Mouse (Mus musculus): ENCODE data around the gene Wdr43. TPM values are rescaled to one million over a fixed set of nuclear protein-coding genes. Genes with fewer than 3 reads are reported as not detected.

The Wdr43 gene
- polyA plus RNA-seq, 1 experiment from 2014 or later: 89.9 TPM

- DNase-seq (ENCODE audit: low spot score): no peak
- Histone ChIP-seq H3K27me3 (ENCODE audit: control insufficient read depth, insufficient read depth, low read length) (no peaks in the 10 kb centered on the region), H3K27ac (ENCODE audit: low read depth, low read length) (no peak overlapping the region), H3K9ac (ENCODE audit: low read length) (no peak overlapping the region), H3K4me1 (ENCODE audit: control insufficient read depth, insufficient read depth, low read length) (0 out of 2 replicates have a peak, but pooled peaks cover 3% of the 10 kb centered on the region), H3K4me3 (ENCODE audit: low read depth, low read length) (no peak overlapping the region), H3K4me2 (ENCODE audit: low read depth) (no peak overlapping the region), H3K9me3 (ENCODE audit: control insufficient read depth, low read length) (no peaks in the 10 kb centered on the region), H3K36me3 (ENCODE audit: control insufficient read depth, insufficient read depth, low read length) (no peaks in the 10 kb centered on the region)
- no peak for ATAC-seq (ENCODE audit: insufficient read depth, low FRiP score, low TSS enrichment)
- 88% methylated on average over 11 of the region's 11 CpGs for WGBS
Observed at GRCm38 (mm10) chr17:71691361-71691875, 75.7 kb downstream of the Wdr43 start.

GRCm38 (mm10) chr17:71693313-71693712 is 77.6 kb downstream of the Wdr43 start:
- Histone ChIP-seq H3K27ac (ENCODE audit: low read depth, low read length) (no peak overlapping the region), H3K9ac (ENCODE audit: low read length) (no peak overlapping the region), H3K4me1 (ENCODE audit: control insufficient read depth, insufficient read depth, low read length) (0 out of 2 replicates have a peak, but pooled peaks cover 3% of the 10 kb centered on the region), H3K9me3 (ENCODE audit: control insufficient read depth, low read length) (no peaks in the 10 kb centered on the region), H3K27me3 (ENCODE audit: control insufficient read depth, insufficient read depth, low read length) (no peaks in the 10 kb centered on the region), H3K4me2 (ENCODE audit: low read depth) (no peak overlapping the region), H3K36me3 (ENCODE audit: control insufficient read depth, insufficient read depth, low read length) (no peaks in the 10 kb centered on the region), H3K4me3 (ENCODE audit: low read depth, low read length) (no peak overlapping the region)
- ATAC-seq (ENCODE audit: insufficient read depth, low FRiP score, low TSS enrichment): no peak
- WGBS: 47% methylated on average over 5 of the region's 5 CpGs
- DNase-seq (ENCODE audit: low spot score): no peak

- no peaks in the 10 kb centered on the region for H3K9me3 ChIP-seq (ENCODE audit: control insufficient read depth, low read length)
- 0 out of 2 replicates have a peak, but pooled peaks cover 3% of the 10 kb centered on the region for H3K4me1 ChIP-seq (ENCODE audit: control insufficient read depth, insufficient read depth, low read length)
- H3K9ac ChIP-seq (ENCODE audit: low read length): no peak overlapping the region
- H3K27ac ChIP-seq (ENCODE audit: low read depth, low read length): no peak overlapping the region
- no peak overlapping the region for H3K4me2 ChIP-seq (ENCODE audit: low read depth)
- DNase-seq (ENCODE audit: low spot score) (no peak), ATAC-seq (ENCODE audit: insufficient read depth, low FRiP score, low TSS enrichment) (no peak)
- no peaks in the 10 kb centered on the region for H3K36me3 ChIP-seq (ENCODE audit: control insufficient read depth, insufficient read depth, low read length)
- H3K27me3 ChIP-seq (ENCODE audit: control insufficient read depth, insufficient read depth, low read length): no peaks in the 10 kb centered on the region
- 58% methylated on average over 8 of the region's 8 CpGs for WGBS
- H3K4me3 ChIP-seq (ENCODE audit: low read depth, low read length): no peak overlapping the region
Observed at GRCm38 (mm10) chr17:71693780-71694179, 78.1 kb downstream of the Wdr43 start.

GRCm38 (mm10) chr17:71695151-71695550 is 79.5 kb downstream of the Wdr43 start:
- Histone ChIP-seq H3K27ac (ENCODE audit: low read depth, low read length) (no peak overlapping the region), H3K4me3 (ENCODE audit: low read depth, low read length) (no peak overlapping the region), H3K4me2 (ENCODE audit: low read depth) (no peak overlapping the region), H3K9ac (ENCODE audit: low read length) (no peak overlapping the region), H3K4me1 (ENCODE audit: control insufficient read depth, insufficient read depth, low read length) (0 out of 2 replicates have a peak, but pooled peaks cover 3% of the 10 kb centered on the region), H3K36me3 (ENCODE audit: control insufficient read depth, insufficient read depth, low read length) (no peaks in the 10 kb centered on the region), H3K27me3 (ENCODE audit: control insufficient read depth, insufficient read depth, low read length) (no peaks in the 10 kb centered on the region), H3K9me3 (ENCODE audit: control insufficient read depth, low read length) (no peaks in the 10 kb centered on the region)
- no peak for ATAC-seq (ENCODE audit: insufficient read depth, low FRiP score, low TSS enrichment)
- DNase-seq (ENCODE audit: low spot score): no peak
- 92% methylated on average over 8 of the region's 8 CpGs for WGBS

- no peaks in the 10 kb centered on the region for H3K27me3 ChIP-seq (ENCODE audit: control insufficient read depth, insufficient read depth, low read length)
- H3K36me3 ChIP-seq (ENCODE audit: control insufficient read depth, insufficient read depth, low read length): no peaks in the 10 kb centered on the region
- no peaks in the 10 kb centered on the region for H3K9me3 ChIP-seq (ENCODE audit: control insufficient read depth, low read length)
- H3K9ac ChIP-seq (ENCODE audit: low read length): no peak overlapping the region
- H3K27ac ChIP-seq (ENCODE audit: low read depth, low read length): no peak overlapping the region
- H3K4me3 ChIP-seq (ENCODE audit: low read depth, low read length): no peak overlapping the region
- WGBS: 82% methylated on average over 15 of the region's 15 CpGs
- no peak for ATAC-seq (ENCODE audit: insufficient read depth, low FRiP score, low TSS enrichment)
- 0 out of 2 replicates have a peak, but pooled peaks cover 3% of the 10 kb centered on the region for H3K4me1 ChIP-seq (ENCODE audit: control insufficient read depth, insufficient read depth, low read length)
- no peak overlapping the region for H3K4me2 ChIP-seq (ENCODE audit: low read depth)
- DNase-seq (ENCODE audit: low spot score): no peak
Observed at GRCm38 (mm10) chr17:71695716-71696315, 80.1 kb downstream of the Wdr43 start.

GRCm38 (mm10) chr17:71696396-71696795 is 80.7 kb downstream of the Wdr43 start:
- 0 out of 2 replicates have a peak, but pooled peaks cover 3% of the 10 kb centered on the region for H3K4me1 ChIP-seq (ENCODE audit: control insufficient read depth, insufficient read depth, low read length)
- 89% methylated on average over 5 of the region's 5 CpGs for WGBS
- no peak overlapping the region for H3K4me3 ChIP-seq (ENCODE audit: low read depth, low read length)
- H3K27ac ChIP-seq (ENCODE audit: low read depth, low read length): no peak overlapping the region
- H3K27me3 ChIP-seq (ENCODE audit: control insufficient read depth, insufficient read depth, low read length): no peaks in the 10 kb centered on the region
- ATAC-seq (ENCODE audit: insufficient read depth, low FRiP score, low TSS enrichment) (no peak), DNase-seq (ENCODE audit: low spot score) (no peak)
- no peaks in the 10 kb centered on the region for H3K36me3 ChIP-seq (ENCODE audit: control insufficient read depth, insufficient read depth, low read length)
- H3K9me3 ChIP-seq (ENCODE audit: control insufficient read depth, low read length): no peaks in the 10 kb centered on the region
- no peak overlapping the region for H3K9ac ChIP-seq (ENCODE audit: low read length)
- no peak overlapping the region for H3K4me2 ChIP-seq (ENCODE audit: low read depth)

GRCm38 (mm10) chr17:71697896-71698618 is 82.4 kb downstream of the Wdr43 start:
- no peak overlapping the region for H3K27ac ChIP-seq (ENCODE audit: low read depth, low read length)
- 88% methylated on average over 11 of the region's 11 CpGs for WGBS
- H3K27me3 ChIP-seq (ENCODE audit: control insufficient read depth, insufficient read depth, low read length): no peaks in the 10 kb centered on the region
- H3K4me1 ChIP-seq (ENCODE audit: control insufficient read depth, insufficient read depth, low read length): 0 out of 2 replicates have a peak, but pooled peaks cover 3% of the 10 kb centered on the region
- H3K4me2 ChIP-seq (ENCODE audit: low read depth): no peak overlapping the region
- DNase-seq (ENCODE audit: low spot score) (no peak), ATAC-seq (ENCODE audit: insufficient read depth, low FRiP score, low TSS enrichment) (no peak)
- no peaks in the 10 kb centered on the region for H3K9me3 ChIP-seq (ENCODE audit: control insufficient read depth, low read length)
- no peaks in the 10 kb centered on the region for H3K36me3 ChIP-seq (ENCODE audit: control insufficient read depth, insufficient read depth, low read length)
- no peak overlapping the region for H3K9ac ChIP-seq (ENCODE audit: low read length)
- no peak overlapping the region for H3K4me3 ChIP-seq (ENCODE audit: low read depth, low read length)

- no peaks in the 10 kb centered on the region for H3K27me3 ChIP-seq (ENCODE audit: control insufficient read depth, insufficient read depth, low read length)
- ATAC-seq (ENCODE audit: insufficient read depth, low FRiP score, low TSS enrichment) (no peak), DNase-seq (ENCODE audit: low spot score) (no peak)
- H3K9ac ChIP-seq (ENCODE audit: low read length): no peak overlapping the region
- H3K36me3 ChIP-seq (ENCODE audit: control insufficient read depth, insufficient read depth, low read length): no peaks in the 10 kb centered on the region
- no peak overlapping the region for H3K27ac ChIP-seq (ENCODE audit: low read depth, low read length)
- no peaks in the 10 kb centered on the region for H3K4me1 ChIP-seq (ENCODE audit: control insufficient read depth, insufficient read depth, low read length)
- H3K4me2 ChIP-seq (ENCODE audit: low read depth): no peak overlapping the region
- no peak overlapping the region for H3K4me3 ChIP-seq (ENCODE audit: low read depth, low read length)
- 89% methylated on average over 11 of the region's 11 CpGs for WGBS
- H3K9me3 ChIP-seq (ENCODE audit: control insufficient read depth, low read length): no peaks in the 10 kb centered on the region
Observed at GRCm38 (mm10) chr17:71698619-71698956, 82.9 kb downstream of the Wdr43 start.

- Histone ChIP-seq H3K27ac (ENCODE audit: low read depth, low read length) (no peak overlapping the region), H3K4me3 (ENCODE audit: low read depth, low read length) (no peak overlapping the region), H3K4me2 (ENCODE audit: low read depth) (no peak overlapping the region), H3K4me1 (ENCODE audit: control insufficient read depth, insufficient read depth, low read length) (no peaks in the 10 kb centered on the region), H3K27me3 (ENCODE audit: control insufficient read depth, insufficient read depth, low read length) (no peaks in the 10 kb centered on the region), H3K36me3 (ENCODE audit: control insufficient read depth, insufficient read depth, low read length) (no peaks in the 10 kb centered on the region), H3K9ac (ENCODE audit: low read length) (no peak overlapping the region), H3K9me3 (ENCODE audit: control insufficient read depth, low read length) (no peaks in the 10 kb centered on the region; the same call in 1 of the 2 replicates)
- WGBS: 78% methylated on average over 1 of the region's 1 CpGs
- DNase-seq (ENCODE audit: low spot score) (no peak), ATAC-seq (ENCODE audit: insufficient read depth, low FRiP score, low TSS enrichment) (no peak)
Observed at GRCm38 (mm10) chr17:71705113-71705512, 89.4 kb downstream of the Wdr43 start.

Data from neural tube, embryonic 11.5 days (tissue).